Mouse (Mus musculus) left cerebral cortex, postnatal 14 days (tissue): Measurements from ENCODE around the gene Irgm2. TPM values are rescaled to one million over a fixed set of nuclear protein-coding genes. Genes with fewer than 3 reads are reported as not detected.
"Not testable (repeated sequence)": the region's sequence is repeated elsewhere in the genome, so short reads cannot be mapped to it uniquely, and the experiment has no call there.

Experiments used
- DNase-seq, 2 experiments: peaks; one replicate each; pipeline ENCODE4 v3.0.0; 2021 to 2022; ENCODE audit warnings: low spot score in 2 of 2, mixed read lengths in 1 of 2
- intact Hi-C: fragments of 180-260 bp; cut with DNase I; formaldehyde crosslinking; loops from one replicate; pipeline ENCODE4 v1.15.1; 2025
- total RNA-seq, 2 experiments: library from RNA; stranded (reverse); gene quantifications; 2 replicates each; pipeline ENCODE4 v1.2.3; 2021

Gene Irgm2
- total RNA-seq, 2 experiments from 2014 or later, result 1.6 to 1.7 TPM

GRCm38 (mm10) chr11:58211062-58211681, 11.8 kb downstream of the Irgm2 start:
- no peak for DNase-seq
- intact Hi-C loops, result no loop called here

GRCm38 (mm10) chr11:58211682-58212067, 12.3 kb downstream of the Irgm2 start:
- no peak for DNase-seq
- intact Hi-C loops, result no loop called here

GRCm38 (mm10) chr11:58213673-58214342, 14.4 kb downstream of the Irgm2 start:
- no peak for DNase-seq
- intact Hi-C loops, result no loop called here

- intact Hi-C loops, result no loop called here
- DNase-seq, result peak; percentile 53 to 56
Observed at GRCm38 (mm10) chr11:58214391-58215048, 15.1 kb downstream of the Irgm2 start.

GRCm38 (mm10) chr11:58215049-58215430, 15.6 kb downstream of the Irgm2 start:
- DNase-seq, intact Hi-C loops: not testable (repeated sequence)

- no peak for DNase-seq
- intact Hi-C loops, result no loop called here
Observed at GRCm38 (mm10) chr11:58215814-58216213, 16.4 kb downstream of the Irgm2 start.

GRCm38 (mm10) chr11:58216823-58217222, 17.4 kb downstream of the Irgm2 start:
- intact Hi-C loops, result no loop called here
- no peak for DNase-seq

- intact Hi-C loops, result loop anchor here (2.0 kb wide), 1 partner anchor 45 kb away; no protein-coding TSS in a partner anchor
Observed at GRCm38 (mm10) chr11:58223751-58224150, 24.3 kb downstream of the Irgm2 start.

GRCm38 (mm10) chr11:58224313-58224712, 24.9 kb downstream of the Irgm2 start:
- intact Hi-C loops, result loop anchor here (2.0 kb wide), 1 partner anchor 46 kb away; no protein-coding TSS in a partner anchor
- DNase-seq, result peak in 1 of 2 experiments; percentile 14

More at GRCm38 (mm10) chr11:58223751-58224150, 24.3 kb downstream of the Irgm2 start:
- no peak for DNase-seq

GRCm38 (mm10) chr11:58224872-58225271, 25.5 kb downstream of the Irgm2 start:
- intact Hi-C loops, result loop anchor here (2.0 kb wide), 1 partner anchor 46 kb away; no protein-coding TSS in a partner anchor
- DNase-seq, result not testable (repeated sequence)

GRCm38 (mm10) chr11:58225655-58226054, 26.2 kb downstream of the Irgm2 start:
- peak; percentile 55 to 65 for DNase-seq
- intact Hi-C loops, result loop anchor here (2.0 kb wide), 1 partner anchor 47 kb away; no protein-coding TSS in a partner anchor

- DNase-seq, result no peak
- intact Hi-C loops, result no loop called here
Observed at GRCm38 (mm10) chr11:58226425-58226824, 27.0 kb downstream of the Irgm2 start.

- DNase-seq, intact Hi-C loops: not testable (repeated sequence)
Observed at GRCm38 (mm10) chr11:58228021-58228420, 28.6 kb downstream of the Irgm2 start.

- no peak for DNase-seq
Observed at GRCm38 (mm10) chr11:58230396-58230910, 31.0 kb downstream of the Irgm2 start.

GRCm38 (mm10) chr11:58231156-58231555, 31.7 kb downstream of the Irgm2 start:
- intact Hi-C loops, result no loop called here
- no peak for DNase-seq

More at GRCm38 (mm10) chr11:58230396-58230910, 31.0 kb downstream of the Irgm2 start:
- intact Hi-C loops, result no loop called here

GRCm38 (mm10) chr11:58234551-58234950, 35.1 kb downstream of the Irgm2 start:
- DNase-seq, intact Hi-C loops: not testable (repeated sequence)

GRCm38 (mm10) chr11:58235152-58235551, 35.7 kb downstream of the Irgm2 start:
- intact Hi-C loops, result no loop called here
- no peak for DNase-seq

- intact Hi-C loops, result no loop called here
- no peak for DNase-seq
Observed at GRCm38 (mm10) chr11:58238840-58239791, 39.7 kb downstream of the Irgm2 start.

GRCm38 (mm10) chr11:58247294-58247693, 47.9 kb downstream of the Irgm2 start:
- no peak for DNase-seq
- intact Hi-C loops, result no loop called here
